ENCODE assay signal across 8 mouse cellular contexts in genomic region chr10:81770506-81771403, GRCm38 (mm10). TPM values are rescaled to one million over a fixed set of nuclear protein-coding genes. Genes with fewer than 3 reads are reported as not detected.
A peak's percentile ranks its signal among the peaks of the same experiment; 100 is the strongest.
DNase-seq lines count a peak whose midpoint lies in the region; ATAC-seq and TF ChIP-seq lines count a peak whose summit lies in the region.
"Not testable (repeated sequence)": the region's sequence is repeated elsewhere in the genome, so short reads cannot be mapped to it uniquely, and the experiment has no call there.

TSS of gene Gm3055 (minus strand) at chr10:81771161.

- H3K4me3 ChIP-seq in forebrain, embryonic 12.5 days (replicated peaks); heart, embryonic 15.5 days; intestine, embryonic 14.5 days (ENCODE audit: low read depth, low read length); limb, embryonic 10.5 days; liver, postnatal 0 days (ENCODE audit: low read depth, low read length); midbrain, embryonic 14.5 days (replicated peaks; ENCODE audit: low read depth, low read length); stomach, embryonic 15.5 days (replicated peaks): not testable (repeated sequence)

- not testable (repeated sequence) for TF ChIP-seq EP300 in liver, postnatal 0 days (IDR thresholded peaks at IDR 0.05; ENCODE audit: low read depth)

- not testable (repeated sequence) for H3K4me1 ChIP-seq in forebrain, embryonic 12.5 days; heart, embryonic 15.5 days (replicated peaks); intestine, embryonic 14.5 days (replicated peaks; ENCODE audit: control insufficient read depth, insufficient read depth, low read length); limb, embryonic 10.5 days; liver, postnatal 0 days (ENCODE audit: insufficient read depth); midbrain, embryonic 14.5 days (ENCODE audit: control insufficient read depth, insufficient read depth, low read length); stomach, embryonic 15.5 days

- H3K27ac ChIP-seq in forebrain, embryonic 12.5 days; heart, embryonic 15.5 days; intestine, embryonic 14.5 days (ENCODE audit: low read depth); limb, embryonic 10.5 days; liver, postnatal 0 days (ENCODE audit: low read depth); midbrain, embryonic 14.5 days (replicated peaks; ENCODE audit: low read depth, low read length); stomach, embryonic 15.5 days: not testable (repeated sequence)

- not testable (repeated sequence) for H3K9me3 ChIP-seq in forebrain, embryonic 12.5 days; heart, embryonic 15.5 days (replicated peaks); intestine, embryonic 14.5 days (ENCODE audit: control insufficient read depth, low read length); limb, embryonic 10.5 days (replicated peaks); liver, postnatal 0 days (ENCODE audit: low read length); midbrain, embryonic 14.5 days (ENCODE audit: control insufficient read depth, low read length); stomach, embryonic 15.5 days

- TF ChIP-seq POLR2A in brain, embryonic 14.5 days (IDR thresholded peaks at IDR 0.05; ENCODE audit: borderline replicate concordance, extremely low read depth, insufficient read depth, insufficient read length, poor library complexity, severe bottlenecking) = not testable (repeated sequence)

- H3K9ac ChIP-seq in forebrain, embryonic 12.5 days; heart, embryonic 15.5 days; intestine, embryonic 14.5 days (ENCODE audit: low read length); liver, postnatal 0 days (replicated peaks); midbrain, embryonic 14.5 days (replicated peaks; ENCODE audit: low read length); stomach, embryonic 15.5 days: not testable (repeated sequence)

- H3K4me2 ChIP-seq in forebrain, embryonic 12.5 days; heart, embryonic 15.5 days; intestine, embryonic 14.5 days (ENCODE audit: low read length); liver, postnatal 0 days (ENCODE audit: low read depth, low read length); midbrain, embryonic 14.5 days (ENCODE audit: low read length); stomach, embryonic 15.5 days: not testable (repeated sequence)

- TF ChIP-seq CTCF in brain, embryonic 14.5 days (IDR thresholded peaks at IDR 0.05; ENCODE audit: borderline replicate concordance, extremely low read depth, insufficient read depth, insufficient read length); liver, postnatal 0 days (IDR thresholded peaks at IDR 0.05; ENCODE audit: low read depth): not testable (repeated sequence)

- not testable (repeated sequence) for H3K27me3 ChIP-seq in forebrain, embryonic 12.5 days; heart, embryonic 15.5 days; intestine, embryonic 14.5 days (replicated peaks; ENCODE audit: control insufficient read depth, insufficient read depth, low read length); limb, embryonic 10.5 days (ENCODE audit: low read depth, poor library complexity, severe bottlenecking); liver, postnatal 0 days (ENCODE audit: insufficient read depth, low read length); midbrain, embryonic 14.5 days (ENCODE audit: control insufficient read depth, insufficient read depth, low read length); stomach, embryonic 15.5 days (replicated peaks)

- H3K36me3 ChIP-seq in forebrain, embryonic 12.5 days (replicated peaks); heart, embryonic 15.5 days; intestine, embryonic 14.5 days (ENCODE audit: control insufficient read depth, insufficient read depth, low read length); limb, embryonic 10.5 days; liver, postnatal 0 days (replicated peaks; ENCODE audit: insufficient read depth, low read length); midbrain, embryonic 14.5 days (ENCODE audit: control insufficient read depth, insufficient read depth, low read length); stomach, embryonic 15.5 days: not testable (repeated sequence)

- DNase-seq in brain, embryonic 14.5 days (ENCODE audit: low read depth); intestine, embryonic 14.5 days (ENCODE audit: low spot score); limb, embryonic 10.5 days (ENCODE audit: low spot score); liver, postnatal 0 days; midbrain, embryonic 14.5 days: not testable (repeated sequence)

- no CpG with 5 or more reads among the region's 43 CpGs for WGBS in forebrain, embryonic 12.5 days
- WGBS in heart, embryonic 15.5 days = no CpG with 5 or more reads among the region's 43 CpGs
- no CpG with 5 or more reads among the region's 43 CpGs for WGBS in intestine, embryonic 14.5 days
- WGBS in limb, embryonic 10.5 days = no CpG with 5 or more reads among the region's 43 CpGs
- no CpG with 5 or more reads among the region's 43 CpGs for WGBS in liver, postnatal 0 days (ENCODE audit: insufficient replicate concordance)
- no CpG with 5 or more reads among the region's 43 CpGs for WGBS in midbrain, embryonic 14.5 days
- WGBS in stomach, embryonic 15.5 days = no CpG with 5 or more reads among the region's 43 CpGs

- ATAC-seq in forebrain, embryonic 12.5 days (ENCODE audit: low FRiP score) = peak; percentile 99
- ATAC-seq in heart, embryonic 15.5 days (replicated peaks; ENCODE audit: insufficient number of reproducible peaks, insufficient read depth, low FRiP score, low read depth) = peak; percentile 93
- peak; percentile 98 for ATAC-seq in intestine, embryonic 14.5 days (replicated peaks; ENCODE audit: low FRiP score, low TSS enrichment, low read depth)
- peak; percentile 93 for ATAC-seq in liver, postnatal 0 days
- ATAC-seq in midbrain, embryonic 14.5 days (ENCODE audit: low FRiP score, low TSS enrichment) = peak; percentile 98
- ATAC-seq in stomach, embryonic 15.5 days (ENCODE audit: insufficient read depth, low FRiP score, low read depth) = peak; percentile 92

RNA-seq across cellular contexts. Expression of gene Gm3055, which starts in this region (rescaled TPM):
- 9.2 and 11.8 TPM in 2 replicates for polyA plus RNA-seq in brain, embryonic 14.5 days (2012; rRNA removed)
- 14.2 and 15.5 TPM in 2 replicates for polyA plus RNA-seq in forebrain, embryonic 12.5 days (2016; fragmentation: Nextera tagmentation; extraction: Ambion mirVana)
- polyA plus RNA-seq in heart, embryonic 15.5 days (2015; fragmentation: Nextera tagmentation; extraction: Ambion mirVana) = 3.9 and 4.6 TPM in 2 replicates
- 10.2 and 11.7 TPM in 2 replicates for polyA plus RNA-seq in intestine, embryonic 14.5 days (2014; fragmentation: Nextera tagmentation; extraction: Ambion mirVana)
- polyA plus RNA-seq in limb, embryonic 10.5 days (2016; fragmentation: Nextera tagmentation; extraction: Ambion mirVana) = 10.1 and 12.5 TPM in 2 replicates
- 0.51 and 0.54 TPM in 2 replicates for polyA plus RNA-seq in liver, postnatal 0 days (2015; fragmentation: Nextera tagmentation; extraction: Ambion mirVana)
- polyA plus RNA-seq in midbrain, embryonic 14.5 days (2014; fragmentation: Nextera tagmentation; extraction: Ambion mirVana) = 25.5 and 27.7 TPM in 2 replicates
- 6.7 and 6.9 TPM in 2 replicates for polyA plus RNA-seq in stomach, embryonic 15.5 days (2015; fragmentation: Nextera tagmentation; extraction: Ambion mirVana)

Comparison
In these comparisons a context has a peak if more than half of its experiments do, and no peak if none do; other contexts are left out.
1. Peak in ATAC-seq in liver, postnatal 0 days; RNA of the gene not detected or under 1 TPM.